Mouse (Mus musculus): Measurements from ENCODE around the gene Bcr. TPM values are rescaled to one million over a fixed set of nuclear protein-coding genes. Genes with fewer than 3 reads are reported as not detected.
A peak's percentile ranks its signal among the peaks of the same experiment; 100 is the strongest.

The Bcr gene
- polyA plus RNA-seq, 1 experiment from 2014 or later: 15.7 TPM

DNA sequence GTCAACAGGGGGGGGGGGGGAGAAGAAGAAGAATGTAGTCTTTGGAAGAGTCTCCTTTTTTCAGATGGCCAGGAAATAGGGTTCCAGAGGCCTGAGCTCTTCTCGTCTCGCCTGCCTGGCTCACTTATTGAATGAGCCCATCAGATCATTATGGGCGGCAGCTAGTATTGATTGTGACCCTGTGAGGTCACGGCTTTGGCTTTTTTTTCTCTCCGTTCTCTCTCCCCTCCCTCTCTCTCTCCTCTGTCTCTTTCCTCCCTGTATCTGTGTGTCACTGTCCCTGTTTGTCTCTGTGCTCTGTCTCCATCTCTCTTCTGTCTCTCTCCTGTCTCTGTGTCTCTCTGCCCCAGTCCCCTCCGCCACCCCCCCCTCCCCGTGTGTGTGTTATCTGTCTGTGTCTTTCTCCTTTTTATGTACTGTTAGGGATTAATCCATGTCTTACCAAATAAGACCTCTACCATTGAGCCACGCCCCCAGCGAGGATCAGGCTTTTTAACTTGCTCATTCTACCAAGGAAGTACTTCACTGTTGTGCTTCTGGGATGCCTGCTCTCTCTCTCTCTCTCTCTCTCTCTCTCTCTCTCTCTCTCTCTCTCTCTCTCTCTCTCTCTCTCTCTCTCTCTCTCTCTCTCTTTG is 1.5 kb upstream of the Bcr start:
- Histone ChIP-seq H3K27ac (replicated peaks) (no peak overlapping the region), H3K27me3 (no peaks in the 10 kb centered on the region), H3K4me2 (replicated peaks) (peak overlapping the region; percentile 66; the same call in 1 of the 2 replicates), H3K4me1 (peaks cover 48% of the 10 kb centered on the region), H3K4me3 (no peak overlapping the region), H3K36me3 (no peaks in the 10 kb centered on the region), H3K9ac (replicated peaks) (no peak overlapping the region), H3K9me3 (no peaks in the 10 kb centered on the region)
- 15% methylated on average over 9 of the region's 9 CpGs for WGBS
- ATAC-seq (replicated peaks): no peak

DNA sequence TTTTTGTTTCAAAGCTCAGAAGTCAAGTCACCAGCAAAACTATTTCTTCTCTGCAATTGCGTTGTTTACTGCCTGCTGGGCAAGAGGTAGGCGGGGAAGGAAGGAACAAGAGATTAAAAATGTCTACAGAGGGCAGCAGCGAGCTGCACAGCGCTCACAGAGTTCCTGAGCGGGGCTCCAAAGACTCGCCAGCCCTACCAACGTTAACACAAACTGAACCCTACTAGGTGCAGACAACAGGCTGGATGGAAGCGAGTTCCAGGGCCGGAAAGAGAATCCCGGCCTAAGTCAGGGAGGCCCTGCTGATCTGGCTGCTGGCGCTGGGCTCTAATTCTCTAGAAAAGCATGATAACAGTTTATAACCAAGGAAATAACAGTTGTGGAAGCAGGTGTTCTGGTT is 996 bp upstream of the Bcr start:
- H3K9me3 ChIP-seq: no peaks in the 10 kb centered on the region
- H3K4me3 ChIP-seq: peak overlapping the region; percentile 98; the same call in 1 of the 2 replicates
- H3K27me3 ChIP-seq: no peaks in the 10 kb centered on the region
- ATAC-seq (replicated peaks): peak; percentile 33; the same call in 1 of the 2 replicates
- WGBS: under 1% methylated on average over 11 of the region's 11 CpGs
- H3K27ac ChIP-seq (replicated peaks): no peak overlapping the region
- peak overlapping the region; percentile 66 for H3K4me2 ChIP-seq (replicated peaks)
- H3K36me3 ChIP-seq: no peaks in the 10 kb centered on the region
- peaks cover 54% of the 10 kb centered on the region for H3K4me1 ChIP-seq
- no peak overlapping the region for H3K9ac ChIP-seq (replicated peaks)

DNA sequence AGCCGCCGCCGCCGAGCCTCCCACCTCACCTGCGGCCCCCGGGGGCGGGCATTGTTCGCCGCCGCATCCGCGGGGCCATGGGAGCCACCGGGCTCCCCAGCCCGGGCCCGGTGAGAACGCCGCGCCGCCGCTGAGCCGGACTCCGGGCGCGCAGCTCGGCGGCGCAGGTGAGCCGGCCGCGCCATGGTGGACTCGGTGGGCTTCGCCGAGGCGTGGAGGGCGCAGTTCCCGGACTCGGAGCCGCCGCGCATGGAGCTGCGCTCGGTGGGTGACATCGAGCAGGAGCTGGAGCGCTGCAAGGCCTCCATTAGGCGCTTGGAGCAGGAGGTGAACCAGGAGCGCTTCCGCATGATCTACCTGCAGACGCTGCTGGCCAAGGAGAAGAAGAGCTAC is 447 bp downstream of the Bcr start:
- H3K4me2 ChIP-seq (replicated peaks): peak overlapping the region; percentile 66
- H3K9me3 ChIP-seq: no peaks in the 10 kb centered on the region
- H3K4me3 ChIP-seq: peak overlapping the region; percentile 98
- ATAC-seq (replicated peaks): peak; percentile 38
- peaks cover 68% of the 10 kb centered on the region for H3K4me1 ChIP-seq
- H3K9ac ChIP-seq (replicated peaks): peak overlapping the region; percentile 89
- no peaks in the 10 kb centered on the region for H3K27me3 ChIP-seq
- H3K36me3 ChIP-seq: no peaks in the 10 kb centered on the region
- under 1% methylated on average over 47 of the region's 48 CpGs for WGBS
- H3K27ac ChIP-seq (replicated peaks): peak overlapping the region; percentile 91

DNA sequence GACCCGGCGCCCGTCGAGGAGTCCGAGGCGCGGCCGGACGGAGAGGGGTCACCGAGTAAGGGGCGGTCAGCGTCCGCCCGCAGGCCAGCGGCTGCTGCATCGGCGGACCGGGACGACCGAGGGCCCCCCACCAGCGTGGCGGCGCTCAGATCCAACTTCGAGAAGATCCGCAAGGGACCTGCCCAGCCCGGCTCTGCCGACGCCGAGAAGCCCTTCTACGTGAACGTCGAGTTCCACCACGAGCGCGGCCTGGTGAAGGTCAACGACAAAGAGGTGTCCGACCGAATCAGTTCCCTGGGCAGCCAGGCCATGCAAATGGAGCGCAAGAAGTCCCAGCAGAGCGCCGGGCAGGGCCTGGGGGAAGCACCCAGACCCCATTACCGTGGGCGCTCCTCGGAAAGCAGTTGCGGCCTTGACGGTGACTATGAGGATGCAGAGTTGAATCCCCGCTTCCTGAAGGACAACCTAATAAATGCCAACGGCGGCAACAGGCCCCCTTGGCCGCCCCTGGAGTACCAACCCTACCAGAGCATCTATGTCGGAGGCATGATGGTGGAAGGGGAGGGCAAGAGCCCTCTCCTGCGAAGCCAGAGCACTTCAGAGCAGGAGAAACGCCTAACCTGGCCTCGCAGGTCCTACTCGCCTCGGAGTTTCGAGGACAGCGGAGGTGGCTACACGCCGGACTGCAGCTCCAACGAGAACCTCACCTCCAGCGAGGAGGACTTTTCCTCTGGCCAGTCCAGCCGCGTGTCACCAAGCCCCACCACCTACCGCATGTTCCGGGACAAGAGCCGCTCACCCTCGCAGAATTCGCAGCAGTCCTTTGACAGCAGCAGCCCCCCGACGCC is 1.2 kb downstream of the Bcr start:
- peaks cover 70% of the 10 kb centered on the region for H3K4me1 ChIP-seq
- ATAC-seq (replicated peaks): no peak
- WGBS: under 1% methylated on average over 71 of the region's 71 CpGs
- no peaks in the 10 kb centered on the region for H3K36me3 ChIP-seq
- peak overlapping the region; percentile 91 for H3K27ac ChIP-seq (replicated peaks)
- H3K27me3 ChIP-seq: no peaks in the 10 kb centered on the region
- H3K4me3 ChIP-seq: peak overlapping the region; percentile 98
- H3K4me2 ChIP-seq (replicated peaks): peak overlapping the region; percentile 66
- H3K9ac ChIP-seq (replicated peaks): peak overlapping the region; percentile 89
- H3K9me3 ChIP-seq: no peaks in the 10 kb centered on the region

DNA sequence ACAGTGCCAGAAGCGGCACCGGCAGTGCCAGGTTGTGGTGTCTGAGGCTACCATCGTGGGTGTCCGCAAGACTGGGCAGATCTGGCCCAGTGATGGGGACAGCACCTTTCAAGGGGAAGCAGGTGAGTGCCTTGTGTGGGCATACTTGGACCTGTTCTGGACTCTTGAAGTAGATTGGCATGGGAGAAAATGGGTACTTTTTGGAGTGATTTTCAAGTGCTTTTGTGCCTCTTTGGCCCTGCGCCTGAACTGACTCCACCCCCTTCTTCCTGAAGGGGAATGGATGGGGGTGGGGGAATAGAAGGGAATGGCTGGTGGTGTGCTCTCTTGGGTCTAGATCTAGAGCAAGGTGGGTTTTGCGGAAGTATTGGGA is 1.8 kb downstream of the Bcr start:
- H3K27ac ChIP-seq (replicated peaks): no peak overlapping the region
- WGBS: 5% methylated on average over 6 of the region's 6 CpGs
- no peak for ATAC-seq (replicated peaks)
- H3K4me2 ChIP-seq (replicated peaks): peak overlapping the region; percentile 66
- peak overlapping the region; percentile 89 for H3K9ac ChIP-seq (replicated peaks)
- no peaks in the 10 kb centered on the region for H3K36me3 ChIP-seq
- no peaks in the 10 kb centered on the region for H3K27me3 ChIP-seq
- no peaks in the 10 kb centered on the region for H3K9me3 ChIP-seq
- H3K4me3 ChIP-seq: peak overlapping the region; percentile 98
- H3K4me1 ChIP-seq: peaks cover 73% of the 10 kb centered on the region

DNA sequence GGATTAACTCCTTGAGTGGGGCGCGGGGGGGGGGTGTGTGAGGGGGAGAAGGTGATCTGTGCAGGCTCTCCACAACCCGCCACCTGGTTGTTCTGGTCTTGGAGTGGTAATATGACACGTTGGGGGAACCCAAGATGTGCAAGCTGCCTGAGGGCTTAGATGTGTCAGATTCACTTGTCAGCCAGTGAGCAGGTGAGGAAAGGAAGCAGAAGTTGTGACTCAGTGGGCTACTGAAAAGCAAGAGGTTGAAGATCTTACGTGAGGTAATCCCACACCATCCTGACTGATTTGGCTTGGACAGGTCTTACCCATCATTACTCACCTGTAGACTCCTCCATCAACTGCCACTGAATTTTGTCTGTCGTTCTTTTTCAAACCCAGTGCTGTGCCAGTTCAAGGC is 2.2 kb downstream of the Bcr start:
- peaks cover 77% of the 10 kb centered on the region for H3K4me1 ChIP-seq

DNA sequence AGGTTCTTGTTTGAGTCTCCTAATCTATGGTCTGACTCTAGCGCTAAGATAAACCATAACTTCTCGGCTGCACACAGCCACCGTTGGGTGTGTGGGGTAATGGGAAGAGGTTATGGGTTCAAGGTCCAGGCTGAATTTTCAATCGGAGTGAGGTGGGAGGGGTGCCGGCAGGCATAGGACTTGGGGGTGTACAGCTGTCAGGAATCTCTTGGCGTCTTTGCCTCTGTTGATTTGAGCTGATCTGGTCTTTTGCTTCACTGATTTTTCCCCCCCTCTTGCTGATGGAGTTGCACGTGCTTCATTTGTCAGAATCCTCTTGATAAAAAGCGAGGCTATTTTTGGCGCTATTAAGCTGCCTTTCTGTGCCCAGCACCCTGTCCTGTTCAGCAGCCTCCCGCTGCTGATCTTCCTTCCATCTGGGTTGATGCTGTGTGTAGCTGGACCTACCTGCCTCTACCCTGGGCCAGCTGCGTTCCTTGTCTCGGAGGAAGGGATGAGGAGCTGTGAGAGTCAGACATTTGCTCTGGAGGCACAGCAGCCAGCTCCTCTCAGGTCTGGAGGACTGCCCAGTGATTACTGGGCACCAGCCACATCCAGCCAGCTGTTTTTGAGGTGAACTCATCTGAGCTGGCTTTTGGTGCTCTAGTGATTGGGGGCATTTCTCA is 3.0 kb downstream of the Bcr start:
- Histone ChIP-seq H3K4me2 (replicated peaks) (peak overlapping the region; percentile 66), H3K36me3 (no peaks in the 10 kb centered on the region), H3K9me3 (no peaks in the 10 kb centered on the region), H3K9ac (replicated peaks) (peak overlapping the region; percentile 89), H3K4me3 (peak overlapping the region; percentile 98), H3K27me3 (no peaks in the 10 kb centered on the region), H3K4me1 (peaks cover 84% of the 10 kb centered on the region), H3K27ac (replicated peaks) (0 out of 2 replicates have a peak overlapping the region, but pooled peaks have one; percentile 24)
- ATAC-seq (replicated peaks): no peak
- 42% methylated on average over 12 of the region's 12 CpGs for WGBS

More for the DNA sequence above, 2.2 kb downstream of the Bcr start:
- Histone ChIP-seq H3K4me3 (peak overlapping the region; percentile 98), H3K9ac (replicated peaks) (peak overlapping the region; percentile 89), H3K9me3 (no peaks in the 10 kb centered on the region), H3K36me3 (no peaks in the 10 kb centered on the region), H3K27ac (replicated peaks) (no peak overlapping the region), H3K27me3 (no peaks in the 10 kb centered on the region), H3K4me2 (replicated peaks) (peak overlapping the region; percentile 66)
- 41% methylated on average over 6 of the region's 6 CpGs for WGBS
- ATAC-seq (replicated peaks): no peak

DNA sequence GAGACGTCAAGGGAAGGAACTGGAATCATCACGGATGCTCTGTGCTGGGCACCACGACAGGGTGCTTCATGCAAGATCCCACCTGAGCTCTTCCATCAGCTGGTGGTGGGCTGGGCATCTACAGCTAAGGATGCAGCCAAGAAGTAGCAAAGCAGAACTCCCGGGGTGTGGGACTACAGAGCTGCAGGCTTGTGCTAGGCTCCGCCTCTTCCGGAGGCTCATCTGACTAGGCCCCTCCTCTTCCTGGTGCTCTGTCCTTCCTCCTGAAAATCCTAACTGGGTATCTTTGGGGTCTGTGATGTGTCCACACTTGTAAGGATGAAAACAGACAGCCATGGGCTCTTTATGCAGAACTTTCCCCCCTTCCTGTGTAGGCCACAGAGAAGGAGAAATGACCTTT is 5.3 kb downstream of the Bcr start:
- peaks cover 86% of the 10 kb centered on the region for H3K4me1 ChIP-seq
- no peak overlapping the region for H3K4me3 ChIP-seq
- 75% methylated on average over 6 of the region's 6 CpGs for WGBS

DNA sequence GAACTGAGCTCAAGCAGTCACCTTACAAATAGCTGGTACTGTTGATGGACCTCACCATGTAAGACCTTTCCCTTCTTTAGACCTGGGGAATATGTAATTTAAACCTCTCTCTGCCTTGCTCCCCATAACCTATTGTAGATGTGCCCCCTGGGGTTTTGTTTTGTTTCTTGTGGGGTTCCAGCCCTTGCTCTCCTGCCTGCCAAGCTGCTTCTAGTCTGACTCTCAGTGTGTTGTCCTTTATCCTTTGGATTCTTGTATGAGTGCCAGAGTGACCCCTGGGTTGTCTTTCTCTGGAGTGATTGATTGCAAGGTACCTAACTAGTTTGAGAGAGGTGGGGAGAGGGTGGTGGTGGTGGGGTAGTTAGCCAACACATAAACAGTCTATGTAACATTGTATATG is 7.1 kb downstream of the Bcr start:
- no peak overlapping the region for H3K4me2 ChIP-seq (replicated peaks)
- H3K9me3 ChIP-seq: no peaks in the 10 kb centered on the region
- H3K36me3 ChIP-seq: no peaks in the 10 kb centered on the region
- ATAC-seq (replicated peaks): no peak
- no peak overlapping the region for H3K4me3 ChIP-seq
- H3K27ac ChIP-seq (replicated peaks): no peak overlapping the region
- peaks cover 77% of the 10 kb centered on the region for H3K4me1 ChIP-seq
- no peaks in the 10 kb centered on the region for H3K27me3 ChIP-seq
- no peak overlapping the region for H3K9ac ChIP-seq (replicated peaks)

More for the DNA sequence above, 5.3 kb downstream of the Bcr start:
- Histone ChIP-seq H3K27me3 (no peaks in the 10 kb centered on the region), H3K9me3 (no peaks in the 10 kb centered on the region), H3K9ac (replicated peaks) (no peak overlapping the region), H3K36me3 (no peaks in the 10 kb centered on the region), H3K4me2 (replicated peaks) (0 out of 2 replicates have a peak overlapping the region, but pooled peaks have one; percentile 66), H3K27ac (replicated peaks) (no peak overlapping the region)
- ATAC-seq (replicated peaks): no peak

DNA sequence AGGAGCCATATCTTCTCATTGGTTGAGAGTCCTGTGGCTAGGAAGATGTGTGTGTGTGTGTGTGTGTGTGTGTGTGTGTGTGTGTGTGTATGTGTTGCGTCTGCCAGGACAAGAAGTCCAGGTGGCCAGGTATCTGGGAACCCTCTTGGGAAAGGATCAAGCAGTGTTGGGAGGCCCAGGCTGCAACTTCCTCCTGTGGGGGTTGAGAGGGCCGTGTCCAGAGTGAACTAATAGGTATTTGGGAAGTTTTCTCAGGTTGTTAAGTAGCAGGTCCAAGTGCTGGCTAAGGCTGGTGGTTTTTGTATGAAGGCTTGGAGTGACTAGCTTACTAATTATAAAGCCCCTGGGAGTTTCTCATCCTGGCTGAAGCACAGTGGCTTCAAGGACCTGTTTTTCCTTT is 7.7 kb downstream of the Bcr start:
- Histone ChIP-seq H3K27ac (replicated peaks) (no peak overlapping the region), H3K36me3 (no peaks in the 10 kb centered on the region), H3K4me1 (peaks cover 71% of the 10 kb centered on the region), H3K9me3 (no peaks in the 10 kb centered on the region), H3K9ac (replicated peaks) (no peak overlapping the region), H3K27me3 (no peaks in the 10 kb centered on the region), H3K4me2 (replicated peaks) (no peak overlapping the region), H3K4me3 (no peak overlapping the region)
- 48% methylated on average over 2 of the region's 2 CpGs for WGBS
- ATAC-seq (replicated peaks): no peak

DNA sequence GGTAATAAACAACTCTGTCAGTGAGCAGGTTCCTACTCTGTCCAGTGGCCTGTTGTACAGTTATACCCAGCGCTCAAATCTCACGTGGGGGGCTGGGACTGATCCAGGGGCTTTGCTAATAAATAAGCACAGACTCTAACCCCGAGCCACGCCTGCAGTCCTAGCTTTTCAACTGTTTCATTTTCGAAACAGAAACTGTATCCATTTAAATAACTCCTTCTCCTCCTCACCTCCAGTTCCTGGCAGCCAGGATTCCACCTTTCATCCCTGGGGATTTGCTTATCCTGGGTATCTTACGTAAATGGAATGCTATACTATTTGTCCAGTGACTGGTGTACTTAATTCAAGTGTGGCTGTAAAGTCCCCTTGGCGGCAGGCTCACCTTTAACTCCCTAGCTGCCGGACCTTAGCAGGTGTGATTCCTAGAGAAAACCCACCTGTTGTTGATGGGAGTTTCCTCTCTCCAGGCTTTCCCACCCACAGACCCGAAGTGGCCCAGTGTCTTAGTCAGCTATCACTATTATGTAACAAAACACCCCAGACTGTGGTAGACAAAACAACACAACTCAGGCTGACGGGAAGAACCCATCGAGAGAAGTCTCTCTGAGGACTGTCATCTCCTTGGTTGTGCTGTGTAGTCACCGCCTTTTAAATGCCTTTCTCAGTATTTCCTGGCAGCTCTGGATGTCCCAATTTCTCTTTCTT is 8.4 kb downstream of the Bcr start:
- Histone ChIP-seq H3K9ac (replicated peaks) (no peak overlapping the region), H3K4me2 (replicated peaks) (no peak overlapping the region), H3K4me1 (peaks cover 64% of the 10 kb centered on the region), H3K27me3 (no peaks in the 10 kb centered on the region), H3K36me3 (no peaks in the 10 kb centered on the region), H3K9me3 (no peaks in the 10 kb centered on the region), H3K27ac (replicated peaks) (no peak overlapping the region), H3K4me3 (no peak overlapping the region)
- ATAC-seq (replicated peaks): no peak
- 63% methylated on average over 12 of the region's 12 CpGs for WGBS

All from forebrain, embryonic 15.5 days (tissue).